Mouse (Mus musculus): Measurements from ENCODE around the gene Lrrc74b.

DNA sequence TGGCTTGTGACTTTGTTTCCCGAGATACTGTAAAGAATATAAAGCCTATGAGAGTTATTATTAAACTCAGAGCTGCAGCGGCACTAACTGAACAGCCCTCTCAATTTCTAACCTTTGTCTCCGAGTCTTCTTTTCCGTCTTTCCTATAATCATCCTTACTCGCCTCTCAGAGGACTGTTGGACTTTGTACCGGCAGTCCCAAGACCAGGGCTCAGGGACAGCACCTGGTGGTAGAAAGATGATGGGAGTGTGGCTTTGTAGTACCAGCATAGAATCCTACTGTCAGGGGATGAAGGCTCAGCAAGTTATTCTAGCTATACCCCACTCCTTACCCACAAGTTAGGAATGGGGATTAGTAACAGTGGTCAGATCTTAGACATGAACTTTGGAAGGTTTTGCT lies 34.8 kb downstream of the Lrrc74b start:
- no peak for TF ChIP-seq CTCF (IDR thresholded peaks at IDR 0.05; ENCODE audit: control insufficient read depth, insufficient read depth, insufficient replicate concordance, low read depth, low read length)
- TF ChIP-seq POLR2A (IDR thresholded peaks at IDR 0.05; ENCODE audit: control insufficient read depth, low read depth, low read length) = no peak
